Mouse (Mus musculus) embryonic facial prominence, embryonic 11.5 days (tissue): ENCODE results near the gene Lnp1. TPM values are rescaled to one million over a fixed set of nuclear protein-coding genes. Genes with fewer than 3 reads are reported as not detected.
"Not testable (repeated sequence)": the region's sequence is repeated elsewhere in the genome, so short reads cannot be mapped to it uniquely, and the experiment has no call there.

Source experiments
- ATAC-seq: fragments of 200-750 bp; cut with Nextera tagmentation; replicated peaks from 2 replicates; pipeline ENCODE4 v1.8.0; 2017; ENCODE audit warnings: low read depth; ENCODE audit not compliant: insufficient number of reproducible peaks, low FRiP score, low TSS enrichment
- DNase-seq: peaks from one replicate; pipeline ENCODE4 v3.0.0-alpha.2; 2015; ENCODE audit warnings: low spot score
- H3K27ac ChIP-seq: fragments of 300-500 bp; sonication (generic); replicated peaks from 2 replicates; pipeline ENCODE4 v1.5.1; 2014; ENCODE audit warnings: mild to moderate bottlenecking, low read depth, low read length, control low read depth
- H3K27me3 ChIP-seq: fragments of 300-500 bp; sonication (generic); 2 replicates; pipeline ENCODE4 v1.6.1; 2014; ENCODE audit warnings: mild to moderate bottlenecking, low read length, moderate library complexity, mixed read lengths; ENCODE audit not compliant: control insufficient read depth, insufficient read depth
- H3K36me3 ChIP-seq: fragments of 300-500 bp; sonication (generic); replicated peaks from 2 replicates; pipeline ENCODE4 v1.6.1; 2014; ENCODE audit warnings: low read depth, mild to moderate bottlenecking, low read length, moderate library complexity, mixed read lengths; ENCODE audit not compliant: control insufficient read depth, insufficient read depth
- H3K4me1 ChIP-seq: fragments of 300-500 bp; sonication (generic); 2 replicates; pipeline ENCODE4 v1.6.1; 2014; ENCODE audit warnings: low read length, mixed read lengths; ENCODE audit not compliant: control insufficient read depth, insufficient read depth
- H3K4me2 ChIP-seq: fragments of 300-500 bp; sonication (generic); 2 replicates; pipeline ENCODE4 v1.6.1; 2014; ENCODE audit warnings: low read depth, mild to moderate bottlenecking, control low read depth, low read length, moderate library complexity
- H3K4me3 ChIP-seq: fragments of 300-500 bp; sonication (generic); 2 replicates; pipeline ENCODE4 v1.5.1; 2014; ENCODE audit warnings: low read depth, low read length, control low read depth
- H3K9ac ChIP-seq: fragments of 300-500 bp; sonication (generic); replicated peaks from 2 replicates; pipeline ENCODE4 v1.6.1; 2014; ENCODE audit warnings: mild to moderate bottlenecking, control low read depth, low read length
- H3K9me3 ChIP-seq: fragments of 300-500 bp; sonication (generic); replicated peaks from 2 replicates; pipeline ENCODE4 v1.6.1; 2016; ENCODE audit warnings: mild to moderate bottlenecking, low read length, inconsistent platforms, mixed read lengths; ENCODE audit not compliant: control insufficient read depth
- WGBS: fragments of 180-500 bp; shearing (Covaris S2); extraction: QIAGEN DNeasy Blood & Tissue Kit; methylation state at CpG from one replicate; pipeline ENCODE4 v1.1.7; 2014; 5-methylcytosine and 5-hydroxymethylcytosine counted together
- polyA plus RNA-seq: library from polyadenylated mRNA; unstranded; fragments of >200 nt; fragmentation: Nextera tagmentation; extraction: Ambion mirVana; gene quantifications from 2 replicates; pipeline ENCODE4 v1.2.1, GENCODE M21; 2014

Lnp1 gene
- not detected in 2 replicates for polyA plus RNA-seq

- Histone ChIP-seq H3K36me3 (no peaks in the 10 kb centered on the region), H3K27ac (no peak within 1 kb of the TSS), H3K4me2 (no peak within 1 kb of the TSS), H3K9me3 (no peaks in the 10 kb centered on the region), H3K4me3 (no peak within 1 kb of the TSS), H3K27me3 (no peaks in the 10 kb centered on the region), H3K4me1 (no peaks in the 10 kb centered on the region), H3K9ac (no peak within 1 kb of the TSS)
- DNase-seq (no peak), ATAC-seq (no peak)
- WGBS, result 50% methylated on average over 3 of the region's 3 CpGs
Observed at GRCm38 (mm10) chr16:56928023-56928422, at the start of gene Lnp1. TSS of gene Lnp1 (minus strand) at chr16:56928061.

GRCm38 (mm10) chr16:56974646-56975045, 46.8 kb upstream of the Lnp1 start:
- Histone ChIP-seq H3K9me3 (no peaks in the 10 kb centered on the region), H3K27me3 (no peaks in the 10 kb centered on the region), H3K4me3 (no peak overlapping the region), H3K36me3 (no peaks in the 10 kb centered on the region), H3K4me2 (no peak overlapping the region), H3K4me1 (no peaks in the 10 kb centered on the region), H3K27ac (no peak overlapping the region), H3K9ac (no peak overlapping the region)
- no peak for DNase-seq
- ATAC-seq, result no peak
- WGBS, result 71% methylated on average over 3 of the region's 3 CpGs

GRCm38 (mm10) chr16:56958311-56958710, 30.4 kb upstream of the Lnp1 start:
- H3K9ac ChIP-seq, H3K36me3 ChIP-seq, ATAC-seq, H3K4me3 ChIP-seq, DNase-seq, H3K27ac ChIP-seq, H3K4me2 ChIP-seq, H3K27me3 ChIP-seq, H3K4me1 ChIP-seq, H3K9me3 ChIP-seq: not testable (repeated sequence)
- 88% methylated on average over 2 of the region's 2 CpGs for WGBS

GRCm38 (mm10) chr16:56949085-56949484, 21.2 kb upstream of the Lnp1 start:
- WGBS, result 88% methylated on average over 5 of the region's 5 CpGs
- H3K9ac ChIP-seq, result no peak overlapping the region
- no peaks in the 10 kb centered on the region for H3K4me1 ChIP-seq
- no peak for ATAC-seq
- H3K4me2 ChIP-seq, result no peak overlapping the region
- no peaks in the 10 kb centered on the region for H3K9me3 ChIP-seq
- H3K4me3 ChIP-seq, result no peak overlapping the region
- H3K27me3 ChIP-seq, result no peaks in the 10 kb centered on the region
- DNase-seq, result no peak
- H3K27ac ChIP-seq, result no peak overlapping the region
- H3K36me3 ChIP-seq, result no peaks in the 10 kb centered on the region

- no peak overlapping the region for H3K4me3 ChIP-seq
- no peak overlapping the region for H3K9ac ChIP-seq
- H3K4me1 ChIP-seq, result no peaks in the 10 kb centered on the region
- no peak for ATAC-seq
- H3K9me3 ChIP-seq, result no peaks in the 10 kb centered on the region
- WGBS, result 90% methylated on average over 2 of the region's 2 CpGs
- H3K27me3 ChIP-seq, result no peaks in the 10 kb centered on the region
- H3K36me3 ChIP-seq, result no peaks in the 10 kb centered on the region
- H3K4me2 ChIP-seq, result no peak overlapping the region
- no peak overlapping the region for H3K27ac ChIP-seq
- DNase-seq, result no peak
Observed at GRCm38 (mm10) chr16:56942341-56942740, 14.5 kb upstream of the Lnp1 start.

GRCm38 (mm10) chr16:56920102-56920657, 7.7 kb downstream of the Lnp1 start:
- no peak overlapping the region for H3K9ac ChIP-seq
- H3K4me2 ChIP-seq, result no peak overlapping the region
- no peaks in the 10 kb centered on the region for H3K27me3 ChIP-seq
- DNase-seq, result peak; percentile 85
- H3K36me3 ChIP-seq, result no peaks in the 10 kb centered on the region
- WGBS, result 24% methylated on average over 8 of the region's 8 CpGs
- H3K4me3 ChIP-seq, result no peak overlapping the region
- H3K4me1 ChIP-seq, result no peaks in the 10 kb centered on the region
- no peak overlapping the region for H3K27ac ChIP-seq
- H3K9me3 ChIP-seq, result no peaks in the 10 kb centered on the region
- ATAC-seq, result peak; percentile 62

GRCm38 (mm10) chr16:56917230-56917629, 10.6 kb downstream of the Lnp1 start:
- WGBS, result 83% methylated on average over 7 of the region's 7 CpGs
- no peak overlapping the region for H3K9ac ChIP-seq
- H3K4me1 ChIP-seq, result no peaks in the 10 kb centered on the region
- DNase-seq (no peak), ATAC-seq (no peak)
- H3K4me3 ChIP-seq, result no peak overlapping the region
- no peaks in the 10 kb centered on the region for H3K27me3 ChIP-seq
- H3K4me2 ChIP-seq, result no peak overlapping the region
- H3K27ac ChIP-seq, result no peak overlapping the region
- no peaks in the 10 kb centered on the region for H3K9me3 ChIP-seq
- no peaks in the 10 kb centered on the region for H3K36me3 ChIP-seq

GRCm38 (mm10) chr16:56908986-56909385, 18.9 kb downstream of the Lnp1 start:
- Histone ChIP-seq H3K4me1 (no peaks in the 10 kb centered on the region), H3K27me3 (no peaks in the 10 kb centered on the region), H3K9me3 (no peaks in the 10 kb centered on the region), H3K27ac (no peak overlapping the region), H3K9ac (no peak overlapping the region), H3K4me3 (no peak overlapping the region), H3K4me2 (no peak overlapping the region), H3K36me3 (no peaks in the 10 kb centered on the region)
- ATAC-seq, result no peak
- WGBS, result 67% methylated on average over 5 of the region's 5 CpGs
- no peak for DNase-seq
